Mouse (Mus musculus) CH12.LX (cell line): ENCODE data around the gene Stn1. TPM values are rescaled to one million over a fixed set of nuclear protein-coding genes. Genes with fewer than 3 reads are reported as not detected.

Source experiments
- DNase-seq: peaks from one replicate; pipeline ENCODE4 v3.0.0-alpha.2; 2013; ENCODE audit errors: extremely low read depth
- H3K27ac ChIP-seq: 2 replicates; pipeline ENCODE4 v1.5.1; 2012; ENCODE audit warnings: low read depth, mild to moderate bottlenecking, control low read depth, moderate library complexity; ENCODE audit not compliant: insufficient read depth
- H3K27me3 ChIP-seq: replicated peaks from 2 replicates; pipeline ENCODE3; 2012; ENCODE audit warnings: inconsistent platforms
- H3K36me3 ChIP-seq, 2 experiments: replicated peaks in 1 of 2; 2 replicates each; pipeline versions ENCODE3 to v1.6.1; 2012; ENCODE audit warnings: inconsistent platforms in 1 of 2, low read length in 1 of 2, mild to moderate bottlenecking in 1 of 2, mixed read lengths in 1 of 2, moderate library complexity in 1 of 2; ENCODE audit not compliant: control insufficient read depth in 1 of 2, insufficient read depth in 1 of 2
- H3K4me1 ChIP-seq, 2 experiments: 2 replicates each; pipeline ENCODE4 v1.6.1; 2012; ENCODE audit warnings: inconsistent platforms in 1 of 2, moderate library complexity in 1 of 2; ENCODE audit not compliant: insufficient read depth in 2 of 2, control insufficient read depth in 1 of 2
- H3K4me2 ChIP-seq: 2 replicates; pipeline ENCODE4 v1.6.1; 2012; ENCODE audit warnings: low read depth, mild to moderate bottlenecking, control low read depth; ENCODE audit not compliant: poor library complexity, insufficient read depth, severe bottlenecking
- H3K4me3 ChIP-seq, 3 experiments: fragments of 150-350 bp in 1 of 3; sonication (generic) in 1 of 3; replicated peaks in 1 of 3; 2 replicates each; pipeline versions ENCODE3 to v1.5.1; 2011 to 2012; ENCODE audit warnings: low read depth in 2 of 3, low read length in 2 of 3, mild to moderate bottlenecking in 2 of 3, moderate library complexity in 2 of 3, control low read depth in 1 of 3, improper control_type of control experiment in 1 of 3, inconsistent platforms in 1 of 3, mixed read lengths in 1 of 3; ENCODE audit not compliant: poor library complexity in 1 of 3
- H3K79me2 ChIP-seq: replicated peaks from 2 replicates; pipeline ENCODE4 v1.6.1; 2012; ENCODE audit warnings: mild to moderate bottlenecking, moderate library complexity; ENCODE audit not compliant: control insufficient read depth, poor library complexity, insufficient read depth, severe bottlenecking; ENCODE audit errors: extremely low read depth
- H3K9ac ChIP-seq: 2 replicates; pipeline ENCODE4 v1.6.1; 2012; ENCODE audit warnings: low read depth, mild to moderate bottlenecking, control low read depth, moderate library complexity; ENCODE audit not compliant: insufficient read depth
- H3K9me3 ChIP-seq: replicated peaks from 2 replicates; pipeline ENCODE3; 2012; ENCODE audit warnings: low read length, inconsistent platforms, mixed read lengths
- CHD2 ChIP-seq: IDR thresholded peaks from 2 replicates; pipeline ENCODE4 v1.6.1; 2011; ENCODE audit warnings: low read length, improper control_type of control experiment
- E2F4 ChIP-seq: IDR thresholded peaks from 2 replicates; pipeline ENCODE4 v1.6.1; 2011; ENCODE audit warnings: low read depth, low read length, improper control_type of control experiment; ENCODE audit not compliant: insufficient replicate concordance
- EP300 ChIP-seq: IDR thresholded peaks from 2 replicates; pipeline ENCODE4 v1.6.1; 2011; ENCODE audit warnings: low read length, improper control_type of control experiment
- ETS1 ChIP-seq: conservative IDR thresholded peaks from 2 replicates; pipeline ENCODE4 v1.6.1; 2012; ENCODE audit warnings: low read depth, mild to moderate bottlenecking, inconsistent platforms, low read length, improper control_type of control experiment, moderate library complexity
- HCFC1 ChIP-seq: IDR thresholded peaks from 2 replicates; pipeline ENCODE4 v1.6.1; 2012; ENCODE audit warnings: low read depth, mild to moderate bottlenecking, inconsistent platforms, low read length, improper control_type of control experiment
- IRF4 ChIP-seq: IDR thresholded peaks from 2 replicates; pipeline ENCODE4 v1.6.1; 2014; ENCODE audit warnings: low read depth, mild to moderate bottlenecking, inconsistent platforms, low read length, improper control_type of control experiment
- KAT2A ChIP-seq: IDR thresholded peaks from 2 replicates; pipeline ENCODE4 v1.6.1; 2012; ENCODE audit warnings: low read length, improper control_type of control experiment, inconsistent platforms; ENCODE audit not compliant: insufficient replicate concordance
- MAX ChIP-seq: IDR thresholded peaks from 2 replicates; pipeline ENCODE4 v1.6.1; 2011; ENCODE audit warnings: low read length, improper control_type of control experiment
- NELFE ChIP-seq: IDR thresholded peaks from 2 replicates; pipeline ENCODE4 v1.6.1; 2011; ENCODE audit warnings: low read depth, low read length, improper control_type of control experiment
- PAX5 ChIP-seq: IDR thresholded peaks from 2 replicates; pipeline ENCODE4 v1.6.1; 2012; ENCODE audit warnings: low read length, inconsistent platforms, mixed read lengths
- RCOR1 ChIP-seq: conservative IDR thresholded peaks from 2 replicates; pipeline ENCODE4 v1.6.1; 2012; ENCODE audit warnings: low read depth, mild to moderate bottlenecking, inconsistent platforms, low read length, improper control_type of control experiment
- SIN3A ChIP-seq: IDR thresholded peaks from 2 replicates; pipeline ENCODE4 v1.6.1; 2012; ENCODE audit warnings: low read length, improper control_type of control experiment, inconsistent platforms
- SMC3 ChIP-seq: IDR thresholded peaks from 2 replicates; pipeline ENCODE4 v1.6.1; 2011; ENCODE audit warnings: low read depth, low read length, improper control_type of control experiment
- TBP ChIP-seq: conservative IDR thresholded peaks from 2 replicates; pipeline ENCODE4 v1.6.1; 2011; ENCODE audit warnings: low read depth, low read length, improper control_type of control experiment
- UBTF ChIP-seq: IDR thresholded peaks from 2 replicates; pipeline ENCODE4 v1.6.1; 2012; ENCODE audit warnings: low read depth, mild to moderate bottlenecking, inconsistent platforms, low read length, improper control_type of control experiment, moderate library complexity
- USF1 ChIP-seq: IDR thresholded peaks from 2 replicates; pipeline ENCODE4 v1.6.1; 2014; ENCODE audit warnings: low read depth, mild to moderate bottlenecking, inconsistent platforms, low read length, improper control_type of control experiment
- ZC3H11A ChIP-seq: IDR thresholded peaks from 2 replicates; pipeline ENCODE4 v1.6.1; 2012; ENCODE audit warnings: low read depth, mild to moderate bottlenecking, inconsistent platforms, low read length, improper control_type of control experiment
- ZMIZ1 ChIP-seq: IDR thresholded peaks from 2 replicates; pipeline ENCODE4 v1.6.1; 2012; ENCODE audit warnings: low read depth, mild to moderate bottlenecking, inconsistent platforms, low read length, improper control_type of control experiment
- dilution Hi-C: fragments of 300-500 bp; cut with MboI; formaldehyde crosslinking; loops from 2 replicates; pipeline ENCODE4 v1.14.3; 2020; ENCODE audit warnings: low sequenced_read_pairs; ENCODE audit not compliant: extremely low pct_unique_long_range_greater_than_20kb, extremely low pct_ligation_motif_present
- in situ Hi-C: fragments of 300-500 bp; cut with MboI; formaldehyde crosslinking; loops from 3 replicates; pipeline ENCODE4 v1.14.3; 2019; ENCODE audit warnings: low sequenced_read_pairs, low pct_ligation_motif_present, low pct_unique_long_range_greater_than_20kb, mixed read lengths
- polyA plus RNA-seq: library from polyadenylated mRNA; unstranded; fragments of >175 nt; gene quantifications from 2 replicates; pipeline ENCODE4 v1.2.1, GENCODE M21; 2012; ENCODE audit warnings: low read depth; ENCODE audit not compliant: insufficient read length
- total RNA-seq, 2 experiments: library from RNA; depleted of rRNA; stranded (reverse); fragments of 300-350 nt in 1 of 2; fragments of >200 nt in 1 of 2; gene quantifications; 2 replicates each; pipeline ENCODE4 v1.2.3; 2012 to 2014

Gene Stn1
- total and polyA plus RNA-seq, 3 experiments: 18.3 to 35.7 (median 25.3) TPM

GRCm38 (mm10) chr19:47518475-47519162 lies 18.7 kb downstream of the Stn1 start:
- no peak for TF ChIP-seq SMC3
- no peak for TF ChIP-seq PAX5
- no peak for TF ChIP-seq UBTF
- no peak for TF ChIP-seq RCOR1
- TF ChIP-seq ZMIZ1: no peak
- TF ChIP-seq TBP: no peak
- no peak for TF ChIP-seq CHD2
- TF ChIP-seq EP300: no peak
- no peak for TF ChIP-seq NELFE
- no peak for TF ChIP-seq HCFC1
- TF ChIP-seq KAT2A: no peak
- TF ChIP-seq E2F4: no peak
- TF ChIP-seq ZC3H11A: no peak
- no peak for TF ChIP-seq ETS1
- no peak for TF ChIP-seq SIN3A
- no peak for TF ChIP-seq IRF4
- TF ChIP-seq MAX: no peak
- no peak for TF ChIP-seq USF1
- dilution Hi-C loops: no loop called here
- DNase-seq: no peak
- Histone ChIP-seq H3K4me2 (no peak overlapping the region), H3K9ac (no peak overlapping the region), H3K27ac (no peak overlapping the region), H3K4me1 (peaks cover 2 to 18% of the 10 kb centered on the region in 2 experiments), H3K27me3 (no peaks in the 10 kb centered on the region), H3K36me3 (peaks cover 43 to 87% of the 10 kb centered on the region in 2 experiments), H3K79me2 (no peaks in the 10 kb centered on the region), H3K4me3 (no peak overlapping the region), H3K9me3 (no peaks in the 10 kb centered on the region)
- in situ Hi-C loops: loop anchor here (10.0 kb wide), 1 partner anchor 276 kb away; no protein-coding TSS in a partner anchor

GRCm38 (mm10) chr19:47517570-47517969 lies 19.7 kb downstream of the Stn1 start:
- dilution Hi-C loops: no loop called here
- H3K4me3 ChIP-seq: no peak overlapping the region
- no peak overlapping the region for H3K27ac ChIP-seq
- no peak overlapping the region for H3K9ac ChIP-seq
- H3K36me3 ChIP-seq: peaks cover 44 to 88% of the 10 kb centered on the region in 2 experiments
- in situ Hi-C loops: loop anchor here (10.0 kb wide), 1 partner anchor 277 kb away; no protein-coding TSS in a partner anchor
- no peak for TF ChIP-seq PAX5
- no peak for TF ChIP-seq E2F4
- H3K79me2 ChIP-seq: no peaks in the 10 kb centered on the region
- no peaks in the 10 kb centered on the region for H3K27me3 ChIP-seq
- H3K4me2 ChIP-seq: no peak overlapping the region
- no peaks in the 10 kb centered on the region for H3K9me3 ChIP-seq
- no peak for DNase-seq
- H3K4me1 ChIP-seq: peaks cover 2 to 18% of the 10 kb centered on the region in 2 experiments
